In the genomic region with DNA sequence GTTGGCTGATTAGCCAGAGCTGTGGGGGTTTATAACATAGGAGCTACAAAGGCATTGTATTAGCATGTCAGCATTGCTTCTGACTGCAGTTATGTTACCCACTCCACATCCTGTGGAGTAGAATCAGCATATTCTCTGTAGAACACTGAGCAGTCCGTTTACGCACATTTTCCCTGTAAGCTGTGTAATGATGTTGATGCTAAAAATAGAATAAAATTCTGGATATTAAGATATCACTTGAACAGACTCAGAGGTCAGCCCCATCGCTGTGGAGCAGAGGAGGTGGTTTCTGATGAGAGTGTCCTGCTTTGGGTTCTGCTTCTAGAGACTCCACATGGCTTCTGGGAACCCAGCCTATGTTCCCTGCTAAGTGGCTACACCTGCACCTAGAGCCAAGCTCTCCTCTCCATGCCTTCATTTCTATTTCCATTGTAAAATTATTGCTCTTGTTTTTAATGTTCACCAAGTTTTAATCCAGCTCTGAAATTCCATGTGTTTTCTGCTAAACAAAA, we compare ENCODE assay signal across 35 mouse cellular contexts.
DNase-seq lines count a peak whose midpoint lies in the region; ATAC-seq and TF ChIP-seq lines count a peak whose summit lies in the region.
"Had no signal": no experiment of that assay in that cellular context is flagged by ENCODE, and none has a peak within 500 bp of the region (broad histone marks: within the 10 kb centered on the region; RNA-seq: fewer than 3 reads in every experiment).

No protein-coding gene starts in this region.

- DNase-seq in cerebellum, postnatal 25 days = peak; percentile 16 to 18
- no peak for DNase-seq in cerebellum, postnatal 4 days (ENCODE audit: low spot score in 2 of 2)
- peak; percentile 60 for DNase-seq in heart, postnatal 0 days (ENCODE audit: low spot score)
- DNase-seq in heart, embryonic 10.5 days (ENCODE audit: low spot score) = no peak
- DNase-seq in R1 (ENCODE audit: low read depth, low spot score) = peak; percentile 60
- DNase-seq in urinary bladder, adult 2 months (ENCODE audit: low spot score) = no peak
- DNase-seq in right cerebral cortex, postnatal 25 days = no peak
- DNase-seq: adrenal gland, postnatal 25 days; gastrocnemius, adult 2 months; gastrocnemius, postnatal 36 days; kidney, adult 9 months; kidney, postnatal 10 days; layer of hippocampus, adult 9-11 months; liver, embryonic 13.5 days; lung, postnatal 4 days; right cerebral cortex, adult 18-20 months; right cerebral cortex, postnatal 4 days; thymus, adult 2 months; thymus, postnatal 36 days had no signal

- no peak overlapping the region for H3K27ac ChIP-seq in heart, postnatal 0 days (ENCODE audit: low read depth)
- no peak overlapping the region for H3K27ac ChIP-seq in heart, embryonic 10.5 days
- H3K27ac ChIP-seq: embryonic facial prominence, embryonic 13.5 days; forebrain, embryonic 10.5 days; forebrain, embryonic 15.5 days; gastrocnemius, adult 2 months; heart, adult 2 months; hindbrain, embryonic 14.5 days; limb, embryonic 10.5 days; limb, embryonic 15.5 days; liver, embryonic 13.5 days; midbrain, embryonic 12.5 days; neural tube, embryonic 12.5 days had no signal

- no peak overlapping the region for H3K4me3 ChIP-seq in heart, postnatal 0 days (ENCODE audit: low read depth, low read length)
- no peak overlapping the region for H3K4me3 ChIP-seq in heart, embryonic 10.5 days
- H3K4me3 ChIP-seq: embryonic facial prominence, embryonic 13.5 days; forebrain, embryonic 10.5 days; forebrain, embryonic 15.5 days; gastrocnemius, adult 2 months; heart, adult 2 months; limb, embryonic 10.5 days; limb, embryonic 15.5 days; liver, embryonic 13.5 days; megakaryocyte, embryonic 14.5 days; midbrain, embryonic 12.5 days; myocyte; neural tube, embryonic 12.5 days had no signal

- H3K4me1 ChIP-seq in heart, postnatal 0 days (ENCODE audit: control insufficient read depth, insufficient read depth) = 0 out of 2 replicates have a peak, but pooled peaks cover 7% of the 10 kb centered on the region
- no peaks in the 10 kb centered on the region for H3K4me1 ChIP-seq in heart, embryonic 10.5 days
- H3K4me1 ChIP-seq: embryonic facial prominence, embryonic 13.5 days; forebrain, embryonic 10.5 days; forebrain, embryonic 15.5 days; limb, embryonic 10.5 days; limb, embryonic 15.5 days; liver, embryonic 13.5 days; megakaryocyte, embryonic 14.5 days; midbrain, embryonic 12.5 days; neural tube, embryonic 12.5 days had no signal

- WGBS in heart, postnatal 0 days = 12% methylated on average over 3 of the region's 3 CpGs
- WGBS in heart, embryonic 10.5 days = 69% methylated on average over 3 of the region's 3 CpGs

- H3K9ac ChIP-seq in heart, postnatal 0 days (replicated peaks; ENCODE audit: low read depth, low read length) = no peak overlapping the region
- H3K9ac ChIP-seq: embryonic facial prominence, embryonic 13.5 days; forebrain, embryonic 15.5 days; hindbrain, embryonic 14.5 days; limb, embryonic 15.5 days; liver, embryonic 13.5 days; midbrain, embryonic 12.5 days; neural tube, embryonic 12.5 days had no signal

- peak; percentile 63; the same call in 1 of the 2 replicates for ATAC-seq in heart, postnatal 0 days (ENCODE audit: insufficient read depth, low read depth)
- ATAC-seq: CD4-positive, CD25-positive, alpha-beta regulatory T cell, adult 4 months; forebrain, embryonic 15.5 days; intestine, postnatal 0 days; lung, postnatal 0 days; Patski had no signal

- no peaks in the 10 kb centered on the region for H3K9me3 ChIP-seq in heart, postnatal 0 days (replicated peaks; ENCODE audit: control insufficient read depth, low read length)
- no peaks in the 10 kb centered on the region for H3K9me3 ChIP-seq in heart, embryonic 10.5 days
- H3K9me3 ChIP-seq: embryonic facial prominence, embryonic 13.5 days; forebrain, embryonic 10.5 days; forebrain, embryonic 15.5 days; G1E; limb, embryonic 10.5 days; limb, embryonic 15.5 days; liver, embryonic 13.5 days; megakaryocyte, embryonic 14.5 days; midbrain, embryonic 12.5 days; neural tube, embryonic 12.5 days had no signal

- no peaks in the 10 kb centered on the region for H3K27me3 ChIP-seq in heart, postnatal 0 days (ENCODE audit: control insufficient read depth, insufficient read depth, low read length)
- no peaks in the 10 kb centered on the region for H3K27me3 ChIP-seq in heart, embryonic 10.5 days (ENCODE audit: insufficient read depth, poor library complexity, severe bottlenecking)
- H3K27me3 ChIP-seq: embryonic facial prominence, embryonic 13.5 days; forebrain, embryonic 15.5 days; limb, embryonic 15.5 days; liver, embryonic 13.5 days; megakaryocyte, embryonic 14.5 days; midbrain, embryonic 12.5 days; neural tube, embryonic 12.5 days had no signal

- no peak for TF ChIP-seq EP300 in heart, postnatal 0 days (IDR thresholded peaks at IDR 0.05; ENCODE audit: low read depth)

- no peak overlapping the region for H3K4me2 ChIP-seq in heart, postnatal 0 days (ENCODE audit: low read depth, low read length)
- H3K4me2 ChIP-seq: embryonic facial prominence, embryonic 13.5 days; forebrain, embryonic 15.5 days; hindbrain, embryonic 14.5 days; limb, embryonic 15.5 days; liver, embryonic 13.5 days; midbrain, embryonic 12.5 days; neural tube, embryonic 12.5 days had no signal

- no peaks in the 10 kb centered on the region for H3K36me3 ChIP-seq in heart, postnatal 0 days (replicated peaks; ENCODE audit: control insufficient read depth, insufficient read depth, low read length)
- no peaks in the 10 kb centered on the region for H3K36me3 ChIP-seq in heart, embryonic 10.5 days
- H3K36me3 ChIP-seq: embryonic facial prominence, embryonic 13.5 days; forebrain, embryonic 10.5 days; forebrain, embryonic 15.5 days; G1E; limb, embryonic 10.5 days; limb, embryonic 15.5 days; liver, embryonic 13.5 days; midbrain, embryonic 12.5 days; neural tube, embryonic 12.5 days had no signal

- no peak for TF ChIP-seq CTCF in heart, postnatal 0 days (IDR thresholded peaks at IDR 0.05; ENCODE audit: low read depth)

Comparison
In these comparisons a context has a peak if more than half of its experiments do, and no peak if none do; other contexts are left out.
1. DNase-seq: peak in cerebellum, postnatal 25 days (2 of 2), heart, postnatal 0 days (single experiment) and R1 (single experiment); none in cerebellum, postnatal 4 days (0 of 2), heart, embryonic 10.5 days (single experiment), urinary bladder, adult 2 months (single experiment) and right cerebral cortex, postnatal 25 days (single experiment).